Mouse (Mus musculus): ENCODE data around the gene Slc7a7. TPM values are rescaled to one million over a fixed set of nuclear protein-coding genes. Genes with fewer than 3 reads are reported as not detected.
"Not testable (repeated sequence)": the region's sequence is repeated elsewhere in the genome, so short reads cannot be mapped to it uniquely, and the experiment has no call there.

Gene Slc7a7
- polyA plus RNA-seq, 1 experiment from 2014 or later = 5.2 TPM

GRCm38 (mm10) chr14:54365026-54365645 is 52.4 kb downstream of the Slc7a7 start:
- Histone ChIP-seq H3K27me3 (no peaks in the 10 kb centered on the region), H3K4me3 (no peak overlapping the region), H3K9me3 (no peaks in the 10 kb centered on the region), H3K4me1 (peaks cover 9% of the 10 kb centered on the region; the same call in 1 of the 2 replicates), H3K27ac (no peak overlapping the region), H3K4me2 (replicated peaks) (no peak overlapping the region), H3K36me3 (peaks cover 59% of the 10 kb centered on the region), H3K9ac (no peak overlapping the region)
- ATAC-seq (ENCODE audit: insufficient number of reproducible peaks, insufficient read depth, low FRiP score, low TSS enrichment) = no peak
- 95% methylated on average over 5 of the region's 5 CpGs for WGBS

GRCm38 (mm10) chr14:54363156-54363555 is 54.4 kb downstream of the Slc7a7 start:
- Histone ChIP-seq H3K4me1 (peaks cover 9% of the 10 kb centered on the region; the same call in 1 of the 2 replicates), H3K27me3 (no peaks in the 10 kb centered on the region), H3K9ac (no peak overlapping the region), H3K4me3 (no peak overlapping the region), H3K4me2 (replicated peaks) (no peak overlapping the region), H3K9me3 (no peaks in the 10 kb centered on the region), H3K27ac (no peak overlapping the region), H3K36me3 (peaks cover 39% of the 10 kb centered on the region)
- 97% methylated on average over 8 of the region's 8 CpGs for WGBS
- ATAC-seq (ENCODE audit: insufficient number of reproducible peaks, insufficient read depth, low FRiP score, low TSS enrichment) = no peak

GRCm38 (mm10) chr14:54360577-54361340 is 56.8 kb downstream of the Slc7a7 start, which contains the start of gene Oxa1l:
Gene Oxa1l (plus strand): TSS chr14:54360834.
- peak; percentile 80 for ATAC-seq (ENCODE audit: insufficient number of reproducible peaks, insufficient read depth, low FRiP score, low TSS enrichment)
- peak within 1 kb of the TSS; percentile 68 for H3K4me2 ChIP-seq (replicated peaks)

GRCm38 (mm10) chr14:54354406-54354805 is 63.2 kb downstream of the Slc7a7 start:
- H3K9me3 ChIP-seq = peaks cover 2% of the 10 kb centered on the region
- no peaks in the 10 kb centered on the region for H3K36me3 ChIP-seq
- WGBS = 60% methylated on average over 1 of the region's 1 CpGs
- H3K27ac ChIP-seq = no peak overlapping the region
- no peaks in the 10 kb centered on the region for H3K4me1 ChIP-seq
- H3K4me3 ChIP-seq = no peak overlapping the region
- ATAC-seq (ENCODE audit: insufficient number of reproducible peaks, insufficient read depth, low FRiP score, low TSS enrichment) = no peak
- H3K27me3 ChIP-seq = no peaks in the 10 kb centered on the region
- H3K4me2 ChIP-seq (replicated peaks) = no peak overlapping the region
- no peak overlapping the region for H3K9ac ChIP-seq

More at GRCm38 (mm10) chr14:54360577-54361340, 56.8 kb downstream of the Slc7a7 start, which contains the start of gene Oxa1l:
- H3K36me3 ChIP-seq = peaks cover 20% of the 10 kb centered on the region
- peak within 1 kb of the TSS; percentile 64 for H3K27ac ChIP-seq
- under 1% methylated on average over 48 of the region's 48 CpGs for WGBS
- peak within 1 kb of the TSS; percentile 86 for H3K9ac ChIP-seq
- peak within 1 kb of the TSS; percentile 73 for H3K4me3 ChIP-seq
- no peaks in the 10 kb centered on the region for H3K27me3 ChIP-seq
- H3K9me3 ChIP-seq = no peaks in the 10 kb centered on the region
- peaks cover 9% of the 10 kb centered on the region; the same call in 1 of the 2 replicates for H3K4me1 ChIP-seq

- H3K4me1 ChIP-seq = no peaks in the 10 kb centered on the region
- H3K9ac ChIP-seq = no peak overlapping the region
- H3K4me2 ChIP-seq (replicated peaks) = no peak overlapping the region
- no peak for ATAC-seq (ENCODE audit: insufficient number of reproducible peaks, insufficient read depth, low FRiP score, low TSS enrichment)
- H3K4me3 ChIP-seq = no peak overlapping the region
- 93% methylated on average over 8 of the region's 8 CpGs for WGBS
- no peaks in the 10 kb centered on the region for H3K27me3 ChIP-seq
- no peaks in the 10 kb centered on the region for H3K36me3 ChIP-seq
- H3K9me3 ChIP-seq = peaks cover 4% of the 10 kb centered on the region
- H3K27ac ChIP-seq = no peak overlapping the region
Observed at GRCm38 (mm10) chr14:54352314-54352713, 65.3 kb downstream of the Slc7a7 start.

GRCm38 (mm10) chr14:54350773-54351541 is 66.6 kb downstream of the Slc7a7 start:
- not testable (repeated sequence) for H3K9ac ChIP-seq; ATAC-seq (ENCODE audit: insufficient number of reproducible peaks, insufficient read depth, low FRiP score, low TSS enrichment); H3K27ac ChIP-seq; H3K4me3 ChIP-seq; H3K4me2 ChIP-seq (replicated peaks); H3K36me3 ChIP-seq; H3K4me1 ChIP-seq; H3K27me3 ChIP-seq; H3K9me3 ChIP-seq
- 92% methylated on average over 16 of the region's 16 CpGs for WGBS

- not testable (repeated sequence) for H3K4me3 ChIP-seq; H3K4me1 ChIP-seq; H3K9ac ChIP-seq; H3K36me3 ChIP-seq; H3K9me3 ChIP-seq; H3K27ac ChIP-seq; ATAC-seq (ENCODE audit: insufficient number of reproducible peaks, insufficient read depth, low FRiP score, low TSS enrichment); H3K27me3 ChIP-seq; H3K4me2 ChIP-seq (replicated peaks)
- WGBS = 37% methylated on average over 2 of the region's 2 CpGs
Observed at GRCm38 (mm10) chr14:54341807-54342206, 75.8 kb downstream of the Slc7a7 start.

GRCm38 (mm10) chr14:54340836-54341235 is 76.7 kb downstream of the Slc7a7 start:
- Histone ChIP-seq H3K9ac (no peak overlapping the region), H3K27me3 (no peaks in the 10 kb centered on the region), H3K36me3 (no peaks in the 10 kb centered on the region), H3K4me1 (no peaks in the 10 kb centered on the region), H3K4me3 (no peak overlapping the region), H3K9me3 (no peaks in the 10 kb centered on the region), H3K27ac (no peak overlapping the region), H3K4me2 (replicated peaks) (no peak overlapping the region)
- WGBS = 66% methylated on average over 7 of the region's 7 CpGs
- no peak for ATAC-seq (ENCODE audit: insufficient number of reproducible peaks, insufficient read depth, low FRiP score, low TSS enrichment)

- H3K4me1 ChIP-seq = no peaks in the 10 kb centered on the region
- H3K4me3 ChIP-seq = no peak overlapping the region
- no peaks in the 10 kb centered on the region for H3K36me3 ChIP-seq
- no peak overlapping the region for H3K4me2 ChIP-seq (replicated peaks)
- H3K9ac ChIP-seq = no peak overlapping the region
- WGBS = 77% methylated on average over 8 of the region's 8 CpGs
- H3K27me3 ChIP-seq = no peaks in the 10 kb centered on the region
- H3K27ac ChIP-seq = no peak overlapping the region
- no peaks in the 10 kb centered on the region for H3K9me3 ChIP-seq
- ATAC-seq (ENCODE audit: insufficient number of reproducible peaks, insufficient read depth, low FRiP score, low TSS enrichment) = no peak
Observed at GRCm38 (mm10) chr14:54333452-54334189, 84.0 kb downstream of the Slc7a7 start.

GRCm38 (mm10) chr14:54332176-54333074 is 85.2 kb downstream of the Slc7a7 start:
- Histone ChIP-seq H3K9ac (no peak overlapping the region), H3K36me3 (no peaks in the 10 kb centered on the region), H3K27ac (peak overlapping the region; percentile 30; the same call in 1 of the 2 replicates), H3K4me1 (no peaks in the 10 kb centered on the region), H3K4me3 (no peak overlapping the region), H3K4me2 (replicated peaks) (no peak overlapping the region), H3K27me3 (no peaks in the 10 kb centered on the region), H3K9me3 (no peaks in the 10 kb centered on the region)
- no peak; the same call in 1 of the 2 replicates for ATAC-seq (ENCODE audit: insufficient number of reproducible peaks, insufficient read depth, low FRiP score, low TSS enrichment)
- WGBS = 60% methylated on average over 5 of the region's 5 CpGs

Data from embryonic facial prominence, embryonic 12.5 days (tissue).